Mouse (Mus musculus): ENCODE measurements at regions not wholly inside any gene's neighbourhood (a gene's known extent, or its start where the extent isn't known, plus 50 kb on each side); places are given as distances from the start of the nearest gene placed in this dataset.

- TF ChIP-seq CTCF (IDR thresholded peaks at IDR 0.05; ENCODE audit: low read depth, low read length) (no peak), POLR2A (IDR thresholded peaks at IDR 0.05; ENCODE audit: borderline replicate concordance, low read depth, low read length) (no peak)
These were observed 643.2 kb downstream of the Rnf144a start for GRCm38 (mm10) chr12:25771856-25772255.

Data from bone marrow macrophage, adult 2 months (primary cell).